Mouse (Mus musculus) neural tube, embryonic 15.5 days (tissue): Measurements from ENCODE around the gene Ltv1. TPM values are rescaled to one million over a fixed set of nuclear protein-coding genes. Genes with fewer than 3 reads are reported as not detected.

Experiments used
- ATAC-seq: fragments of 200-750 bp; cut with Nextera tagmentation; 2 replicates; pipeline ENCODE4 v1.8.0; 2017; ENCODE audit warnings: mild to moderate bottlenecking, moderate TSS enrichment, moderate library complexity; ENCODE audit not compliant: low FRiP score
- H3K27ac ChIP-seq: fragments of 300-500 bp; sonication (generic); replicated peaks from 2 replicates; pipeline ENCODE4 v1.5.1; 2015; ENCODE audit warnings: mild to moderate bottlenecking, inconsistent platforms
- H3K27me3 ChIP-seq: fragments of 300-500 bp; sonication (generic); replicated peaks from 2 replicates; pipeline ENCODE4 v1.6.1; 2015; ENCODE audit warnings: inconsistent platforms
- H3K36me3 ChIP-seq: fragments of 300-500 bp; sonication (generic); 2 replicates; pipeline ENCODE4 v1.6.1; 2015; ENCODE audit warnings: inconsistent platforms
- H3K4me1 ChIP-seq: fragments of 300-500 bp; sonication (generic); 2 replicates; pipeline ENCODE4 v1.6.1; 2015; ENCODE audit warnings: inconsistent platforms
- H3K4me2 ChIP-seq: fragments of 300-500 bp; sonication (generic); 2 replicates; pipeline ENCODE4 v1.6.1; 2015; ENCODE audit warnings: inconsistent platforms, mild to moderate bottlenecking, moderate library complexity
- H3K4me3 ChIP-seq: fragments of 300-500 bp; sonication (generic); replicated peaks from 2 replicates; pipeline ENCODE4 v1.5.1; 2015; ENCODE audit warnings: mild to moderate bottlenecking, inconsistent platforms
- H3K9ac ChIP-seq: fragments of 300-500 bp; sonication (generic); replicated peaks from 2 replicates; pipeline ENCODE4 v1.6.1; 2015; ENCODE audit warnings: mild to moderate bottlenecking, inconsistent platforms
- H3K9me3 ChIP-seq: fragments of 300-500 bp; sonication (generic); replicated peaks from 2 replicates; pipeline ENCODE4 v1.6.1; 2016; ENCODE audit warnings: inconsistent platforms
- WGBS: fragments of 180-500 bp; shearing (Covaris S2); methylation state at CpG from one replicate; pipeline ENCODE4 v1.1.7; 2015; ENCODE audit warnings: mixed read lengths; 5-methylcytosine and 5-hydroxymethylcytosine counted together
- polyA plus RNA-seq: library from polyadenylated mRNA; unstranded; fragments of >200 nt; fragmentation: Nextera tagmentation; extraction: Ambion mirVana; gene quantifications from 2 replicates; pipeline ENCODE4 v1.2.1, GENCODE M21; 2015

Gene Ltv1
- polyA plus RNA-seq, 1 experiment from 2014 or later: 32.5 TPM

DNA sequence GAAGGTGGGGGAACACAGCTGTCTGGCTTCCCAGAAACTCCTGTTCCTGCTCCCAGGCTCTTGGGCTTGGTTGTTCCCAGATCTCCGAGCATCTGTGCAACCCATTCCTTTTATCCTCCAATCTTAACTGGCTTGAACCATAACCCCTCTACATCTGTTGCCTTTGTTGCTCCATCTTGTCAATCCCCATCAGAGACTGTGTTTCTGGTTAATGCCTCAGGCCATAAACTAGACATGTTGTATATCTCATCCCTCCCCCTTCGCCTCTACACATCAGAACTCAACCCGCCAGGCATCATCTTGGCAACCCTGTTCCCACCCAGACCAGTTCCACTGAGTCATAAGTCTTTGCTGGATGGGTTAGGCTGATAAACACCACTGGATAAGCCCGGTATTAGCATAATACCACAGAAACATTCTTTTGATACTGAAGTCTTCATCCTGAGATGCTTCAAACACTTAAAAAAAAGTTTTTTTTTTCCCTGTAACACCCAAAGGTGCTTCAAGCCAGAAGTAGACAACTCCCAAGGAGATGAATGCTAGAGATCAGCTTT is 40.1 kb downstream of the Ltv1 start:
- no peaks in the 10 kb centered on the region for H3K9me3 ChIP-seq
- no peaks in the 10 kb centered on the region for H3K27me3 ChIP-seq
- no peaks in the 10 kb centered on the region for H3K36me3 ChIP-seq
- WGBS: 81% methylated on average over 4 of the region's 4 CpGs
- no peak overlapping the region for H3K9ac ChIP-seq
- H3K27ac ChIP-seq: no peak overlapping the region
- H3K4me2 ChIP-seq: no peak overlapping the region
- H3K4me1 ChIP-seq: no peaks in the 10 kb centered on the region
- ATAC-seq: no peak
- H3K4me3 ChIP-seq: no peak overlapping the region

DNA sequence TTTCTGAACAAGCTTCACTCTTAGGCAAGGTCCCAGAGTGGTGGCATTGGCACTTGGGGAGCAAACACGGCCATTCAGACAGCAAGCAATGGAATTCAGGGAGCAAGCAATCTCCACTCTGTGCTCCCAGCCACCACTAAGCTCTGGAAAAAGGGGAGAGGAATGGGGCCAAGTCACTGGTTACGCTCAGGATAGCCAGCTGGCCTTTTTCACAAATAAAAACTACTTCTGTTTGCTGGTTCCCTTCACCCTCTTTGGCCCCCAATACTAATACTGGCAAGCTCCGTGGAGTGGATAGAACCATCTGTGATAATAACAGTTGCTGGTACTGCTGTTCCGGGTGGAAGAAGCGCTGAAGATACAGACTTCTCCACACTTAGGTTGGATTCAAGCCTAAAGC is 41.6 kb downstream of the Ltv1 start:
- Histone ChIP-seq H3K9ac (no peak overlapping the region), H3K36me3 (no peaks in the 10 kb centered on the region), H3K27ac (no peak overlapping the region), H3K4me1 (no peaks in the 10 kb centered on the region), H3K4me2 (no peak overlapping the region), H3K9me3 (no peaks in the 10 kb centered on the region), H3K4me3 (no peak overlapping the region), H3K27me3 (no peaks in the 10 kb centered on the region)
- WGBS: 81% methylated on average over 5 of the region's 5 CpGs
- ATAC-seq: no peak

DNA sequence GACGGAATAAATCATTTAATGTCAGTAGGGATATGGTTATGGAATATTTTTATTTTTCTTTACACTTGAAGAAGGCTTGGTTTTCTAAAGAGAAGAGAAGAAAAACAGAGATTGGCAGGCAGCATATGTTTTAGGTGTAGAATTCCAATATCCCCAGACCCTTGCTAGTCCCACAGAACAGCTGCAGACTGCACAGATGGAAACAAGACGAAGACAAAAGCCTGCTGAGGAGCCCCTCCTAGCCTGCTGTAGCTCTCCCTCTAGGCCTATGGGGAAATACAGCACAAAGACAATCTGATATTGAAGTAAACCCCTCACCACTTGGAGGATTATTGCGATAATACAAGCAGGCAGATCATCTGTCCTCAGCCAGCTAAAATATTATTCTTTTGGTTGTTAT is 42.5 kb downstream of the Ltv1 start:
- ATAC-seq: no peak
- no peaks in the 10 kb centered on the region for H3K4me1 ChIP-seq
- H3K9ac ChIP-seq: no peak overlapping the region
- no peak overlapping the region for H3K4me2 ChIP-seq
- no peaks in the 10 kb centered on the region for H3K9me3 ChIP-seq
- H3K36me3 ChIP-seq: no peaks in the 10 kb centered on the region
- 70% methylated on average over 3 of the region's 3 CpGs for WGBS
- no peak overlapping the region for H3K4me3 ChIP-seq
- no peak overlapping the region for H3K27ac ChIP-seq
- H3K27me3 ChIP-seq: no peaks in the 10 kb centered on the region

GRCm38 (mm10) chr10:13140434-13140833 is 52.5 kb downstream of the Ltv1 start:
- no peaks in the 10 kb centered on the region for H3K4me1 ChIP-seq
- no peak overlapping the region for H3K9ac ChIP-seq
- WGBS: 85% methylated on average over 2 of the region's 2 CpGs
- no peak for ATAC-seq
- H3K27ac ChIP-seq: no peak overlapping the region
- no peaks in the 10 kb centered on the region for H3K36me3 ChIP-seq
- no peak overlapping the region for H3K4me3 ChIP-seq
- H3K9me3 ChIP-seq: no peaks in the 10 kb centered on the region
- no peak overlapping the region for H3K4me2 ChIP-seq
- no peaks in the 10 kb centered on the region for H3K27me3 ChIP-seq

DNA sequence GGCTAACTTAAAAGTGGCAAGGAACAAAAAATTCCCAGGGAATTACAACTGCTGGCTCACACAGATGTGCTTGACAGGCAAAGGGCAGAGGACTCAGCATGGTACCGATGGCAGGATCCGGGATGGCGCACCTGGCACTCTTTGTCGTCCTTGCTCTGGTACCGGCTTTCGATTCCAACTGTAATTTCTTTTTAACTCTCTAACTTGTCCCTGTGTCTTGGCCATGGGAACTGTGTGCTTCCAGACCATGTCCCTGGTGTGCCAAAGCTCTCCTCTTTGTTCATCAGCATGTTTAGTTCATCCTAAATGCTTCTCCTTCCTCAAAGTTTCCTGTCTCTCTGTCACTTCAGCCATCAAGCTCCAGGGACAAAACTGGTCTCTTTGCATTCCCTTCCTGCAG is 55.1 kb downstream of the Ltv1 start:
- Histone ChIP-seq H3K4me1 (no peaks in the 10 kb centered on the region), H3K27me3 (no peaks in the 10 kb centered on the region), H3K27ac (no peak overlapping the region), H3K4me2 (no peak overlapping the region), H3K9me3 (no peaks in the 10 kb centered on the region), H3K9ac (no peak overlapping the region), H3K36me3 (no peaks in the 10 kb centered on the region), H3K4me3 (no peak overlapping the region)
- WGBS: 87% methylated on average over 6 of the region's 6 CpGs
- no peak for ATAC-seq

DNA sequence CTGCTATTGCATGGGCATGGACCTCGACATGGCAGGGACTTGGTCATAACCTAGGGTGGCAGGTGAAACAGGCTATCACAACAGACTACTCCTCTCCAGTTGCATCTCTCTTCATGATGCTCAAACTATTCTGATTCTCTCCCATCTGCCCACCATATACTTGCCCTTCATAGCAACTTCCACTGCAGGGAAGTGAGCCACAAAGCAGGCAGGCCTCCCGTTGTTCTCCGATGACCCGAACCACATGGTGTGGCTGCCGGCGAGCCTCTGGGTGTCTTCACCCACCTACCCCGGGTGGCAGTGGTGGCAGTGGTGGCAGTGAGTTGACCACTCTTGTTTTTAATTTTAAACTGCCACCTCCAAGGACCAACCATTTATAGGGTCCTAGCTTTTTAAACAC is 57.2 kb downstream of the Ltv1 start:
- H3K4me3 ChIP-seq: no peak overlapping the region
- no peak overlapping the region for H3K27ac ChIP-seq
- no peak for ATAC-seq
- WGBS: 96% methylated on average over 7 of the region's 7 CpGs
- no peaks in the 10 kb centered on the region for H3K4me1 ChIP-seq
- H3K9ac ChIP-seq: no peak overlapping the region
- H3K36me3 ChIP-seq: no peaks in the 10 kb centered on the region
- H3K9me3 ChIP-seq: no peaks in the 10 kb centered on the region
- no peaks in the 10 kb centered on the region for H3K27me3 ChIP-seq
- no peak overlapping the region for H3K4me2 ChIP-seq

DNA sequence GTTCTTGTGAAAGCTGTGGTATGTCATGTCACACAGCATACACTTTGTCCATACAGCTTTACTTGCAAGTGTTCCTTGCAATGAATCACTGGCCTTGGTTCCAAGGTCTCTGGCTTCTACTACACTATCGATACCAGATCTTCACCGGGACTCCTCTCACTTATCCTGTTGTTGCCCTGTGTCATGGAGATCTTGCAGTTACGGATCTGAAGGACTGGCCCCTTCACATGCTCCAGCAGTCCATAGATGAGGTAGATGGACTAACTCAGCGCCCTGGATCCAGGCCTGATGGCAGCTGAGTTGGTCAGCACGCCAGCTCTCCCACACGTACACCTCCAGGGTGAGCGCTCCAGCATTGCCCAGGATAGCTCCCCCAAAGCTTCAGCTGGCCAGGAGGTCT is 57.7 kb downstream of the Ltv1 start:
- ATAC-seq: no peak
- no peak overlapping the region for H3K4me3 ChIP-seq
- H3K9me3 ChIP-seq: no peaks in the 10 kb centered on the region
- H3K27ac ChIP-seq: no peak overlapping the region
- no peaks in the 10 kb centered on the region for H3K27me3 ChIP-seq
- no peaks in the 10 kb centered on the region for H3K36me3 ChIP-seq
- WGBS: 96% methylated on average over 7 of the region's 7 CpGs
- no peak overlapping the region for H3K9ac ChIP-seq
- H3K4me2 ChIP-seq: no peak overlapping the region
- no peaks in the 10 kb centered on the region for H3K4me1 ChIP-seq

DNA sequence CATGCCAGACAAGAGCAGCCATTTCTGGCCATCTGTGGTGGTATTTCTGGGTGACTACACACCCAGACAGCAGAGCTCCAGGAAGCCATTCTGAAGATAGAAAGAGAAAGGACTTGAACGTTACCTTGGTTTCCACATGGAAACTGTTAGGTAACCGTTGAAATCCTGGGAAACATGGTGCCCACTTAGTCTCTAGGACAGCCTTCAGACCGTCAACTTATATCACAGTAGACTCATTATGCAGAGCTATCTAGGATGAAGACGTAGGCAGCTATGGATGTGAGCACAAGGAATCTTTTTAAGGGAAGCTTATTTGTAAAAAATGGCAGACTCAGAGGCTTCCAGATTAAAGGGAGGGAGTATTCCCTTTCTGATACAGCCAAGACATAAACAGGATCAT is 59.1 kb downstream of the Ltv1 start:
- H3K4me3 ChIP-seq: no peak overlapping the region
- H3K27ac ChIP-seq: no peak overlapping the region
- no peak overlapping the region for H3K9ac ChIP-seq
- 91% methylated on average over 4 of the region's 4 CpGs for WGBS
- no peaks in the 10 kb centered on the region for H3K9me3 ChIP-seq
- no peaks in the 10 kb centered on the region for H3K27me3 ChIP-seq
- no peak for ATAC-seq
- H3K36me3 ChIP-seq: no peaks in the 10 kb centered on the region
- no peaks in the 10 kb centered on the region for H3K4me1 ChIP-seq
- no peak overlapping the region for H3K4me2 ChIP-seq

Other genes with a start within 250 kb of the Ltv1 start
- gene Stx11, start 228.9 kb downstream of the Ltv1 start, polyA plus RNA-seq: 3.1 and 8.8 TPM in 2 replicates
- 24.2 and 26.0 TPM in 2 replicates for gene Sf3b5, start 187.8 kb downstream of the Ltv1 start, polyA plus RNA-seq
- gene Plagl1, start 132.7 kb downstream of the Ltv1 start, polyA plus RNA-seq: 26.2 and 48.7 TPM in 2 replicates
- gene Zc2hc1b, start 15.1 kb downstream of the Ltv1 start, polyA plus RNA-seq: not detected in 2 replicates